Mouse (Mus musculus) cortical plate, adult 2 months (tissue): ENCODE results near the gene Dixdc1. TPM values are rescaled to one million over a fixed set of nuclear protein-coding genes. Genes with fewer than 3 reads are reported as not detected.

Experiments
- H3K27ac ChIP-seq: fragments of 200-500 bp; 2 replicates; pipeline ENCODE4 v1.5.1; 2012; ENCODE audit warnings: low read length, control low read depth, inconsistent platforms; ENCODE audit not compliant: insufficient read depth
- H3K4me1 ChIP-seq: fragments of 200-500 bp; 2 replicates; pipeline ENCODE4 v1.6.1; 2011; ENCODE audit warnings: low read length; ENCODE audit not compliant: control insufficient read depth, insufficient read depth
- H3K4me3 ChIP-seq: fragments of 200-500 bp; 2 replicates; pipeline ENCODE4 v1.5.1; 2011; ENCODE audit warnings: mild to moderate bottlenecking, low read length, control low read depth; ENCODE audit not compliant: insufficient read depth
- CTCF ChIP-seq: fragments of 200-500 bp; IDR thresholded peaks from 2 replicates; pipeline ENCODE4 v1.5.1; 2011; ENCODE audit warnings: mild to moderate bottlenecking, control low read depth, low read length; ENCODE audit not compliant: insufficient read depth; ENCODE audit errors: extremely low read depth
- POLR2A ChIP-seq: fragments of 200-500 bp; IDR thresholded peaks from 2 replicates; pipeline ENCODE4 v1.6.1; 2011; ENCODE audit warnings: mild to moderate bottlenecking, low read length, control low read depth; ENCODE audit not compliant: insufficient read depth; ENCODE audit errors: extremely low read depth
- polyA plus RNA-seq: library from polyadenylated mRNA; depleted of rRNA; stranded (reverse); fragments of >200 nt; gene quantifications from 2 replicates; pipeline ENCODE4 v1.2.3, GENCODE M21; 2012

Gene Dixdc1
- polyA plus RNA-seq, 1 experiment: 47.0 TPM

- Histone ChIP-seq H3K4me3 (peak overlapping the region; percentile 62), H3K4me1 (no peaks in the 10 kb centered on the region), H3K27ac (no peak overlapping the region)
- TF ChIP-seq CTCF: no peak
- no peak for TF ChIP-seq POLR2A
Observed at GRCm38 (mm10) chr9:50727171-50727924, 12.0 kb downstream of the Dixdc1 start.

GRCm38 (mm10) chr9:50725921-50726590 lies 13.3 kb downstream of the Dixdc1 start:
- no peak overlapping the region for H3K4me3 ChIP-seq
- no peaks in the 10 kb centered on the region for H3K4me1 ChIP-seq
- no peak overlapping the region for H3K27ac ChIP-seq
- no peak for TF ChIP-seq CTCF
- no peak for TF ChIP-seq POLR2A

- no peak overlapping the region for H3K27ac ChIP-seq
- no peak overlapping the region for H3K4me3 ChIP-seq
- TF ChIP-seq POLR2A (no peak), CTCF (no peak)
- H3K4me1 ChIP-seq: no peaks in the 10 kb centered on the region
Observed at GRCm38 (mm10) chr9:50724661-50725330, 14.5 kb downstream of the Dixdc1 start.

DNA sequence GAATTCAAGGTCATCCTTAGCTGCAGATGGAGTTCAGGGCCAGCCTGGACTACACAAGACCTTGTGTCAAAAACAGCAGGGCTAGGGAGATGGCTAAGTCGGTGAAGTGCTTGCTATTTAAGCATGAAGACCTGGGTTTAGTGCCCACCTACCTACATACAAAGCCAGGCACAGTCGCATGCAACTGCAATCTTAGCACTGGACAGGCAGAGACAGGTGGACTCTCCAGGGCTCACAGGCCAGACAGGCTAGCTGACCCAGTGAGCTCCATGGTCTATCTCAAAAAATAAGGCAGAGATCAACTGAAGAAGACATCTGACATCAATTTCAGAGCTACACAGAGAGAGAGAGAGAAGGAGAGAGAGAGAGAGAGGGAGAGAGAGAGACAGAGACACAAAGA lies 15.2 kb downstream of the Dixdc1 start:
- Histone ChIP-seq H3K4me3 (no peak overlapping the region), H3K4me1 (no peaks in the 10 kb centered on the region), H3K27ac (no peak overlapping the region)
- TF ChIP-seq POLR2A (no peak), CTCF (no peak)

GRCm38 (mm10) chr9:50723406-50723805 lies 15.9 kb downstream of the Dixdc1 start:
- H3K4me3 ChIP-seq: no peak overlapping the region
- H3K4me1 ChIP-seq: no peaks in the 10 kb centered on the region

GRCm38 (mm10) chr9:50722451-50722911 lies 16.8 kb downstream of the Dixdc1 start:
- H3K4me3 ChIP-seq: no peak overlapping the region

More at GRCm38 (mm10) chr9:50723406-50723805, 15.9 kb downstream of the Dixdc1 start:
- H3K27ac ChIP-seq: peak overlapping the region; percentile 77
- TF ChIP-seq CTCF: no peak
- TF ChIP-seq POLR2A: no peak

DNA sequence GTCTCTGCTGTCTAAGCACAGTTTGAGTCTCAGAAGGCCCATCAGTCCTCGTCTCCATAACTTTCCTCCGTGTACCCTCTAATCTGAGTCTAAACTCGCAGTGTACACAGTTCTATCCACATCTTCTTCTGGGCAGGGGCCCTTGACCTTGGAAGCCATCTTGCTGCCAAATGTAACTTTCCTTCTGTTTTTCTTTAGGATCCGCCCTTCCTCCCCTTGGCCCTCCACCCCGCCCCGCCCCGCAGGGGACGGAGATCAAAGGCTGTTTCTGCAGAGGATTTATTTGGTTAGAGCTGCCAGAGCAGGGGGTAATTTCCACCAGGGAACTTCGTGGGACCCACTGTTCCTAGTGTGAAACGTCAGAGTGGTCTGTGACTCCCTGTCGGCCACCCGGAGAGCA lies 18.3 kb downstream of the Dixdc1 start:
- TF ChIP-seq POLR2A (no peak), CTCF (no peak)
- Histone ChIP-seq H3K4me1 (no peaks in the 10 kb centered on the region), H3K27ac (peak overlapping the region; percentile 53; the same call in 1 of the 2 replicates), H3K4me3 (no peak overlapping the region)

More at GRCm38 (mm10) chr9:50722451-50722911, 16.8 kb downstream of the Dixdc1 start:
- Histone ChIP-seq H3K27ac (no peak overlapping the region), H3K4me1 (no peaks in the 10 kb centered on the region)
- TF ChIP-seq CTCF (no peak), POLR2A (no peak)

DNA sequence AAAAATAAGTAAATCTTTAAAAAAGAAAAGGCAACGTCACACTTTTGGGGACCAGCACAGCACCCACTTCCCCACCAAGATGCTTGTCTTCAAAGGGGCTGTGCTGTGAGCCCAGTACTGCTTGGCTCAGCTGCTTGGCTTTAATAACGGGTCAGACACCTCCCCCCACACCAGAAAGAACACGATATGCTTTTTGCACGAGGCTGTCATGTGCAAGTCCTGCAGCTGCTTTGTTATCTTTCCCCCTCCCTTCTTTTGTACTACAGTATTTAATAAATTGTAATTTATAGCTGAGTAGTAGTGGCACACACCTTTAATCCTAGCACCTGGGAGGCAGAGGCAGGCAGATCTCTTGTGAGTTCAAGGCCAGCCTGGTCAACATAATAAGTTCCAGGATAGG lies 20.4 kb downstream of the Dixdc1 start:
- H3K4me1 ChIP-seq: no peaks in the 10 kb centered on the region
- H3K27ac ChIP-seq: no peak overlapping the region
- H3K4me3 ChIP-seq: no peak overlapping the region
- no peak for TF ChIP-seq POLR2A
- no peak for TF ChIP-seq CTCF

- TF ChIP-seq POLR2A (no peak), CTCF (no peak)
- Histone ChIP-seq H3K27ac (no peak overlapping the region), H3K4me3 (no peak overlapping the region), H3K4me1 (no peaks in the 10 kb centered on the region)
Observed at GRCm38 (mm10) chr9:50714188-50714587, 25.1 kb downstream of the Dixdc1 start.
